Mouse (Mus musculus) neural tube, embryonic 12.5 days (tissue): ENCODE measurements at regions not wholly inside any gene's neighbourhood (a gene's known extent, or its start where the extent isn't known, plus 50 kb on each side); places are given as distances from the start of the nearest gene placed in this dataset.
A peak's percentile ranks its signal among the peaks of the same experiment; 100 is the strongest.

Source experiments
- ATAC-seq: fragments of 200-750 bp; cut with Nextera tagmentation; 2 replicates; pipeline ENCODE4 v1.8.0; 2017; ENCODE audit warnings: low read depth, mild to moderate bottlenecking, moderate TSS enrichment, moderate library complexity; ENCODE audit not compliant: low FRiP score
- H3K27ac ChIP-seq: fragments of 300-500 bp; sonication (generic); 2 replicates; pipeline ENCODE4 v1.5.1; 2016
- H3K27me3 ChIP-seq: fragments of 300-500 bp; sonication (generic); replicated peaks from 2 replicates; pipeline ENCODE4 v1.6.1; 2016; ENCODE audit warnings: mild to moderate bottlenecking
- H3K36me3 ChIP-seq: fragments of 300-500 bp; sonication (generic); 2 replicates; pipeline ENCODE4 v1.6.1; 2016; ENCODE audit warnings: mild to moderate bottlenecking
- H3K4me1 ChIP-seq: fragments of 300-500 bp; sonication (generic); 2 replicates; pipeline ENCODE4 v1.6.1; 2016
- H3K4me2 ChIP-seq: fragments of 300-500 bp; sonication (generic); replicated peaks from 2 replicates; pipeline ENCODE4 v1.6.1; 2016; ENCODE audit warnings: mild to moderate bottlenecking
- H3K4me3 ChIP-seq: fragments of 300-500 bp; sonication (generic); 2 replicates; pipeline ENCODE4 v1.5.1; 2016
- H3K9ac ChIP-seq: fragments of 300-500 bp; sonication (generic); 2 replicates; pipeline ENCODE4 v1.6.1; 2016; ENCODE audit warnings: mild to moderate bottlenecking
- H3K9me3 ChIP-seq: fragments of 300-500 bp; sonication (generic); 2 replicates; pipeline ENCODE4 v1.6.1; 2016; ENCODE audit warnings: mild to moderate bottlenecking
- WGBS: fragments of 180-500 bp; shearing (Covaris S2); methylation state at CpG from one replicate; pipeline ENCODE4 v1.1.7; 2016; 5-methylcytosine and 5-hydroxymethylcytosine counted together

DNA sequence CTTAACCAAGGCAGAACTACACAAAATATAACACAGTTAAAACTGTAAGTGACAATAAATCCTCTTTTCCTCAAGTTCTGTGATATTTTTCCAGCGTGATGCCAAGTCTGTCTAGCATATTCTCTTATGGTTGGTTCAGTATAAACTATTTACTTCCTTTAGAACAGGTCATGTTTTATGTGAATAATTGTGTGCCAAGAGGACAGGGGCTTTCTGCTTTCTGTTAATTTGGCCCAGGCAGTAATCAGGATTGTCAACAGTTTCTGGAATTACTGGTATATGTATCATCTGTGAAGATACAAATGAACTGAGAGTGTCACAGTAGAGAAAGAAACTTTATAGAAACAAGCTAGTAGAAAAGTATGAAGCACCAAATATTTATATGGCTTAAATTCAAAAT, 1039.5 kb upstream of the Adcyap1 start:
- Histone ChIP-seq H3K27me3 (no peaks in the 10 kb centered on the region), H3K4me3 (no peak overlapping the region), H3K27ac (no peak overlapping the region), H3K9me3 (no peaks in the 10 kb centered on the region), H3K36me3 (no peaks in the 10 kb centered on the region), H3K4me1 (no peaks in the 10 kb centered on the region), H3K4me2 (no peak overlapping the region), H3K9ac (no peak overlapping the region)
- no peak for ATAC-seq
- WGBS: 48% methylated on average over 1 of the region's 1 CpGs

DNA sequence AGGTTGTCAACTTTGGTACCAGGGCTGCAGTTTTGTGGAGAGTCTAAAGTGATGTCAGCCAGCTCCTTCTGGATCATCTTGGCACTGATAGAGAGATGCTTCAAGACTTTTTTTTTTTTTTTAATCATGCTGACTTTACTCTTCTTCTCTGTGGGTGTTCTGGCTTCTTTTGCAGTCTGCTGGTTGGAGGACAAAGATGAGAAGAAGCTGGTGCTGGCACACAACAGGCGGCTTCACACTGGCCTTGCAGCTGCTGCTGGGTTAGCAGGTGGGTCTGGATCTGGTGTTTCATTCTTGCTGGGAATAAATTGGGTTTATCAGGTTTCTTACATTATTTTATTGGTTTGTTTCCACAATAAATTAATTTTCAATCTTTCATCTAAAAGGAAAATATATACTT, 1013.1 kb upstream of the Adcyap1 start:
- H3K27me3 ChIP-seq: no peaks in the 10 kb centered on the region
- no peaks in the 10 kb centered on the region for H3K4me1 ChIP-seq
- no peaks in the 10 kb centered on the region for H3K36me3 ChIP-seq
- no peak overlapping the region for H3K9ac ChIP-seq
- H3K4me2 ChIP-seq: no peak overlapping the region
- no peak overlapping the region for H3K4me3 ChIP-seq
- WGBS: 73% methylated on average over 1 of the region's 1 CpGs
- no peak for ATAC-seq
- no peaks in the 10 kb centered on the region for H3K9me3 ChIP-seq
- H3K27ac ChIP-seq: no peak overlapping the region

DNA sequence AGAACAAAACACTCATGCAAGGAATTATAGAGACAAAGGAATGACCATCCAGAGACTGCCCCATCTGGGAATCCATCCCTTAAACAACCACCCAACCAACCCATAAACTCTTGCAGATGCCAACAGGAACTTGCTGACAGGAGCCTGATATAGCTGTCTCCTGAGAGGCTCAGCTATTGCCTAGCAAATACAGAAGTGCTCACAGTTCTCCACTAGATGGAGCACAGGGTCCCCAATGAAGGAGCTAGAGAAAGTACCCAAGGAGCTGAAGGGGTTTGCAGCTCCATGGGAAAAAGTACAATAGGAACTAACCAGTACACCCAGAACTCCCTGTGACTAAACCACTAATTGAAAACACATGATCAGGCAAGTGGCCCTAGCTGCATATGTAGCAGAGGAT, 988.1 kb upstream of the Adcyap1 start:
- H3K9ac ChIP-seq: no peak overlapping the region
- no peak overlapping the region for H3K27ac ChIP-seq
- no peak overlapping the region for H3K4me2 ChIP-seq
- H3K9me3 ChIP-seq: no peaks in the 10 kb centered on the region
- no peaks in the 10 kb centered on the region for H3K27me3 ChIP-seq
- H3K4me3 ChIP-seq: no peak overlapping the region
- no peaks in the 10 kb centered on the region for H3K4me1 ChIP-seq
- peak; percentile 66; the same call in 1 of the 2 replicates for ATAC-seq
- H3K36me3 ChIP-seq: no peaks in the 10 kb centered on the region

DNA sequence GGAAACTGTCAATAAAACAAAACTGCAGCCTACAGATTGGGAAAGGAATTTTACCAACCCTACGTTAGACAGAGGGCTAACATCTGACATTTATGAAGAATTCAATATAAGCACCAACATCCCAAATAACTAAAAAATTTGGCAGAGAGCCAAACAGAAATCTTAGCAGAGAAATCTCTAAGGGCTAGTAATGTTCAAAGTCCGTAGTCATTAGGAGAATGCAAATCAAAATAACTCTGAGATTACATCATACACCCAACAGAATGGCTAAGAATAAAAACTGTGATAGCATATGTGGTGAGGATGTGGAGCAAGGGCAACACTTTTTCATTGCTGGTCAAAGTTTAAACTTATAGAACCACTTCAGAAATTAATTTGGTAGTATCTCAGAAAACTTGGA, 982.4 kb upstream of the Adcyap1 start:
- Histone ChIP-seq H3K36me3 (no peaks in the 10 kb centered on the region), H3K9ac (no peak overlapping the region), H3K4me1 (no peaks in the 10 kb centered on the region), H3K4me2 (no peak overlapping the region), H3K4me3 (no peak overlapping the region), H3K27me3 (no peaks in the 10 kb centered on the region), H3K9me3 (no peaks in the 10 kb centered on the region), H3K27ac (no peak overlapping the region)
- ATAC-seq: no peak
- WGBS: 68% methylated on average over 2 of the region's 2 CpGs
